Mouse (Mus musculus) bone marrow macrophage, adult 2 months (primary cell): Measurements from ENCODE around the gene Ybx1.

Source experiments
- CTCF ChIP-seq: IDR thresholded peaks from 2 replicates; pipeline ENCODE4 v1.5.1; 2012; ENCODE audit warnings: low read depth, mild to moderate bottlenecking, low read length, moderate library complexity
- POLR2A ChIP-seq: IDR thresholded peaks from 2 replicates; pipeline ENCODE4 v1.6.1; 2012; ENCODE audit warnings: mild to moderate bottlenecking, low read depth, low read length, borderline replicate concordance

- TF ChIP-seq CTCF (peak; percentile 48), POLR2A (no peak)
Measured at GRCm38 (mm10) chr4:119247462-119248235, 46.8 kb downstream of the Ybx1 start.
